Mouse (Mus musculus): ENCODE measurements around the gene Iyd. TPM values are rescaled to one million over a fixed set of nuclear protein-coding genes. Genes with fewer than 3 reads are reported as not detected.

Iyd gene
- polyA plus RNA-seq, 2 experiments = 3.8 to 9.8 TPM

DNA sequence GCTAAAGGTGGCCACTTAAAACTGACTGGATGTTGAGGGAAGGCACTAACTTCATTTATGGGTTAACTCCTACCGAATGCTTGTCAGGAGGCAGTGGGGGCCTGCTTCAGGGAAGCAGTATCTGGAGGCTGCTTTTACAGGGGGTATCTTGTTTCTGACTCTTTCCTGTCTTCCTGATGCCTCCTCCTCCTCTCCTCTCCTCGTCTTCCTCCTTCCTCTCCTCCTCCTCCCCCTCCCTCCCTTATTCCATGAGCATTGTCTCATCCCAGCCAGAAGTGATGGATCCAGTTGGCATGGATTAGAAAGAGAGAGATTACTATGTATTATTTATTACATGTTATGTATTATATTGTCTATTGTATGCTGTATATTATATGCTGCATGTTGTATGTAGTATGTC, 31.3 kb upstream of the Iyd start:
- Histone ChIP-seq H3K36me3 (replicated peaks; ENCODE audit: control insufficient read depth, insufficient read depth, low read depth) (no peaks in the 10 kb centered on the region), H3K4me1 (replicated peaks; ENCODE audit: control insufficient read depth in 2 of 2, insufficient read depth in 2 of 2, low read length in 1 of 2) (no peaks in the 10 kb centered on the region), H3K4me2 (ENCODE audit: low read depth) (no peak overlapping the region), H3K4me3 (ENCODE audit: insufficient read depth in 1 of 2, low read depth in 2 of 2, low read length in 2 of 2) (no peak overlapping the region), H3K9me3 (ENCODE audit: control insufficient read depth, low read length) (no peaks in the 10 kb centered on the region), H3K27ac (no peak overlapping the region), H3K9ac (replicated peaks) (no peak overlapping the region), H3K27me3 (ENCODE audit: control insufficient read depth, insufficient read depth, low read length) (no peaks in the 10 kb centered on the region)
- no peak for ATAC-seq (ENCODE audit: insufficient read depth)
- TF ChIP-seq EP300 (IDR thresholded peaks at IDR 0.05; ENCODE audit: low read depth) (no peak), CTCF (IDR thresholded peaks at IDR 0.05; ENCODE audit: low read depth) (no peak)
- DNase-seq (ENCODE audit: low read depth in 3 of 3, low spot score in 3 of 3) = no peak
- WGBS (ENCODE audit: insufficient replicate concordance) = 48% methylated on average over 2 of the region's 2 CpGs

DNA sequence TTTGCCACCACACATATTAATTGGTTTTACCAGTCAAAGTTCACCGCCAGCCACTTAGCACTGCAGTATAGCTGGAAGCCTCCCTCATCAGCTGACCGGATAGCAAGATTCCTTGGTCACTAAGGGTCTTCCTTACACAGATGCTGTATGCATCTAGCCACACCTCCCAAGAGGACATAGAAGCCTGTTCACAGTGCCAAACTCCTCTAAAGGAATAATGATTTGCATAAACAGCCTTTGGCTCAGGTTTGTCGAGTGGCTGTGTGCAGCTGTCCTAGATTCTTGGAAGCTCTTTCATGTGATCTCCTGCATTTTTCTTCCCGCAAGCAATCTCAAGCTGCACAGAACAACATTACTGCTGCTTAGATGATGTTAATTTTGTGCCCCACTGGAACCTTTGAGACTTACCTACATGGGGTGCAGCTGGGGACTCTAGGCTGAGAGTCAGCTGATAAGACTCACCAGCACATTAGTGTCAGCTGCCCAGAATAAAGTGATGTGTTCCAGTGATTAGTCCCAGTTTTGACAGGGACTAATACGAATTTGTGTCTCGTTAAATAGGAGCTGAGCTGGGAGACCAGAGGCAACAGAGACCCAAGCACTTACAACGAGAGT, 30.3 kb upstream of the Iyd start:
- Histone ChIP-seq H3K9me3 (ENCODE audit: control insufficient read depth, low read length) (no peaks in the 10 kb centered on the region), H3K4me2 (ENCODE audit: low read depth) (no peak overlapping the region), H3K36me3 (replicated peaks; ENCODE audit: control insufficient read depth, insufficient read depth, low read depth) (no peaks in the 10 kb centered on the region), H3K9ac (replicated peaks) (no peak overlapping the region), H3K4me3 (ENCODE audit: insufficient read depth in 1 of 2, low read depth in 2 of 2, low read length in 2 of 2) (no peak overlapping the region), H3K27me3 (ENCODE audit: control insufficient read depth, insufficient read depth, low read length) (no peaks in the 10 kb centered on the region), H3K27ac (no peak overlapping the region), H3K4me1 (replicated peaks; ENCODE audit: control insufficient read depth in 2 of 2, insufficient read depth in 2 of 2, low read length in 1 of 2) (no peaks in the 10 kb centered on the region)
- no peak for TF ChIP-seq CTCF (IDR thresholded peaks at IDR 0.05; ENCODE audit: low read depth)
- TF ChIP-seq EP300 (IDR thresholded peaks at IDR 0.05; ENCODE audit: low read depth) = no peak
- WGBS (ENCODE audit: insufficient replicate concordance) = 57% methylated on average over 7 of the region's 7 CpGs
- ATAC-seq (ENCODE audit: insufficient read depth) (no peak), DNase-seq (ENCODE audit: low read depth in 3 of 3, low spot score in 3 of 3) (no peak)

DNA sequence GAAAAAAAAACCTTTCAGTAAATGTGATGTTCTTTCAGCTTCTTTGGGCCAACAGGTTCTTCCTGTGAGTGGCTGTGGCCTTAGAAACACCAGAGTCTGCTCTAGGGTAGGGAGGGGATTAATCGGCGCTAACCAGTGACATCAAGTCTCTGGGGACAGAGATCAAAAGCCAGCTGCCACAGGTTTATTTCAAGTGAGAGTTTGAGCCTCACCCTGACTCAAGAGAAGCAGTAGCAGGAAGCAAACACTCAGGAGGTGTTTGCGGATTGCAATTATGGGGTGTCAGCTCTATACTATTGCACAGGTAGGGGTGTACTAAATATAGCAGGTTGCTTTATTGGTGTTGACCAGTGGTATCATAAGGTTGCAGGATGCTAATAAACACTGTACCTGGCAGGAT, 29.6 kb upstream of the Iyd start:
- H3K9ac ChIP-seq (replicated peaks) = no peak overlapping the region
- no peaks in the 10 kb centered on the region for H3K9me3 ChIP-seq (ENCODE audit: control insufficient read depth, low read length)
- no peaks in the 10 kb centered on the region for H3K4me1 ChIP-seq (replicated peaks; ENCODE audit: control insufficient read depth in 2 of 2, insufficient read depth in 2 of 2, low read length in 1 of 2)
- H3K4me3 ChIP-seq (ENCODE audit: insufficient read depth in 1 of 2, low read depth in 2 of 2, low read length in 2 of 2) = no peak overlapping the region
- H3K36me3 ChIP-seq (replicated peaks; ENCODE audit: control insufficient read depth, insufficient read depth, low read depth) = no peaks in the 10 kb centered on the region
- ATAC-seq (ENCODE audit: insufficient read depth) (no peak), DNase-seq (ENCODE audit: low read depth in 3 of 3, low spot score in 3 of 3) (no peak)
- no peak overlapping the region for H3K4me2 ChIP-seq (ENCODE audit: low read depth)
- TF ChIP-seq CTCF (IDR thresholded peaks at IDR 0.05; ENCODE audit: low read depth) = no peak
- TF ChIP-seq EP300 (IDR thresholded peaks at IDR 0.05; ENCODE audit: low read depth) = no peak
- H3K27ac ChIP-seq = no peak overlapping the region
- 65% methylated on average over 3 of the region's 3 CpGs for WGBS (ENCODE audit: insufficient replicate concordance)
- no peaks in the 10 kb centered on the region for H3K27me3 ChIP-seq (ENCODE audit: control insufficient read depth, insufficient read depth, low read length)

DNA sequence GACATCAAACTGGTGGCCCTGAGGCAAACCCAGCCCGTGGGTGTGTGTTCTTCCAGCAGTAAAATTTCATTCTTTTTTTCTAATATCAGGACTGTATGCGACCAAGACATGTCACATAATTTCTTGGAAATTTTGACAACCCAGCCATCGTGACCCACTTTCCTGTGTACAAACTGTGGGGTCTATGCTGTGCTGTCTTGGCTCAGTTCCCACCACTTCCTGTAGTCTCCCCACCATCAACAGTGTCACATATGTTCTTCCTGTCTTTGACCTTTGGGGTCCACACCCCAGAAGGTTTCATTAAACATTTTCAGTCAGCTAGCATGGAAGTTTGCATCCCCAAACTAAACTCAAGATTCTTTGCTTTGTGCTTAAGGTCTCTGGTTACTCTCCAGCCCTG, 28.6 kb upstream of the Iyd start:
- no peaks in the 10 kb centered on the region for H3K27me3 ChIP-seq (ENCODE audit: control insufficient read depth, insufficient read depth, low read length)
- no peaks in the 10 kb centered on the region for H3K4me1 ChIP-seq (replicated peaks; ENCODE audit: control insufficient read depth in 2 of 2, insufficient read depth in 2 of 2, low read length in 1 of 2)
- H3K9ac ChIP-seq (replicated peaks) = no peak overlapping the region
- H3K36me3 ChIP-seq (replicated peaks; ENCODE audit: control insufficient read depth, insufficient read depth, low read depth) = no peaks in the 10 kb centered on the region
- DNase-seq (ENCODE audit: low read depth in 3 of 3, low spot score in 3 of 3) (no peak), ATAC-seq (ENCODE audit: insufficient read depth) (no peak)
- no peak for TF ChIP-seq EP300 (IDR thresholded peaks at IDR 0.05; ENCODE audit: low read depth)
- TF ChIP-seq CTCF (IDR thresholded peaks at IDR 0.05; ENCODE audit: low read depth) = no peak
- no peak overlapping the region for H3K4me3 ChIP-seq (ENCODE audit: insufficient read depth in 1 of 2, low read depth in 2 of 2, low read length in 2 of 2)
- 26% methylated on average over 3 of the region's 3 CpGs for WGBS (ENCODE audit: insufficient replicate concordance)
- no peak overlapping the region for H3K27ac ChIP-seq
- no peak overlapping the region for H3K4me2 ChIP-seq (ENCODE audit: low read depth)
- H3K9me3 ChIP-seq (ENCODE audit: control insufficient read depth, low read length) = no peaks in the 10 kb centered on the region

DNA sequence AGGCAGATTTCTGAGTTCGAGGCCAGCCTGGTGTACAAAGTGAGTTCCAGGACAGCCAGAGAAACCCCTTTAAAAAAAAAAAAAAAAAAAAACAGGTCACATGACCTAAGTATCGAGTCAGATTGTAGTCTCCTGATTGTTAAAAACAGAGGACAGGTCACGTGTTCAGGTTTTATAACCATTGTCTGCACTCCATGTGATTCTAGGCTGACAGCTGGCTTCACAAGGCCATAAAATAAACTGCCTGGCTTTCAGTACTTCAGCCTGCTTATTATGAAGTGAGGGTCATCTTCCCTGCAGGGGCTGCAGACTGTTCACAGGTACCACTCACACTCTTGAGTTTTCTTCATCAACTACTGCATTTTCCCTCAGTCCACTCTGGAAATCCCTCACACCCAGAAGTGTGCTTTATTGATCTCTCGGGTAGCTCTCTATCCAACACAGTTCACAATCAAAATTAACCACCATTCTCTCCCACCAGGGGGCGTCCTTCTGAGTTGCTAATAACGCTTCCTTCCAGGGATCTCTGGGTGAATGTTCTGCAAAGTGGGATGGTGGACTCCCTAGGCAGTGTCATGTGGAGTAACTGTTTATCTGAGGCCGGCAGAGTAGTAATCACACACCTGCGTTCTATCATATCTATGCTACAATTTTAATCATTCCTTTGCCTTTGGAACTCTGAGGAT, 27.3 kb upstream of the Iyd start:
- H3K4me2 ChIP-seq (ENCODE audit: low read depth) = no peak overlapping the region
- no peaks in the 10 kb centered on the region for H3K27me3 ChIP-seq (ENCODE audit: control insufficient read depth, insufficient read depth, low read length)
- H3K27ac ChIP-seq = no peak overlapping the region
- H3K9me3 ChIP-seq (ENCODE audit: control insufficient read depth, low read length) = no peaks in the 10 kb centered on the region
- H3K4me1 ChIP-seq (replicated peaks; ENCODE audit: control insufficient read depth in 2 of 2, insufficient read depth in 2 of 2, low read length in 1 of 2) = no peaks in the 10 kb centered on the region
- H3K9ac ChIP-seq (replicated peaks) = no peak overlapping the region
- no peak overlapping the region for H3K4me3 ChIP-seq (ENCODE audit: insufficient read depth in 1 of 2, low read depth in 2 of 2, low read length in 2 of 2)
- ATAC-seq (ENCODE audit: insufficient read depth) (no peak), DNase-seq (ENCODE audit: low read depth in 3 of 3, low spot score in 3 of 3) (no peak)
- WGBS (ENCODE audit: insufficient replicate concordance) = 49% methylated on average over 8 of the region's 8 CpGs
- TF ChIP-seq EP300 (IDR thresholded peaks at IDR 0.05; ENCODE audit: low read depth) = no peak
- TF ChIP-seq CTCF (IDR thresholded peaks at IDR 0.05; ENCODE audit: low read depth) = peak; percentile 41; the same call in 1 of the 2 replicates
- no peaks in the 10 kb centered on the region for H3K36me3 ChIP-seq (replicated peaks; ENCODE audit: control insufficient read depth, insufficient read depth, low read depth)
